Mouse (Mus musculus) T-cell, adult 2 months (primary cell): ENCODE results near the gene Ppt2.

Source experiments
- DNase-seq: peaks from one replicate; pipeline ENCODE4 v3.0.0; 2022; ENCODE audit warnings: low spot score

The Ppt2 gene

GRCm38 (mm10) chr17:34586796-34587422 lies 41.4 kb downstream of the Ppt2 start:
- DNase-seq: peak; percentile 63

GRCm38 (mm10) chr17:34585877-34586771 lies 42.2 kb downstream of the Ppt2 start:
- DNase-seq: no peak

- no peak for DNase-seq
Measured at GRCm38 (mm10) chr17:34585121-34585520, 43.2 kb downstream of the Ppt2 start.

GRCm38 (mm10) chr17:34583819-34584218 lies 44.5 kb downstream of the Ppt2 start:
- no peak for DNase-seq

GRCm38 (mm10) chr17:34583397-34583796 lies 44.9 kb downstream of the Ppt2 start:
- no peak for DNase-seq

GRCm38 (mm10) chr17:34582528-34582927 lies 45.8 kb downstream of the Ppt2 start:
- DNase-seq: no peak

- no peak for DNase-seq
Measured at GRCm38 (mm10) chr17:34578070-34578469, 50.2 kb downstream of the Ppt2 start.

- DNase-seq: no peak
Measured at GRCm38 (mm10) chr17:34576577-34576976, 51.7 kb downstream of the Ppt2 start.

- DNase-seq: no peak
Measured at GRCm38 (mm10) chr17:34572361-34572760, 55.9 kb downstream of the Ppt2 start.

- peak; percentile 49 for DNase-seq
Measured at GRCm38 (mm10) chr17:34571875-34572274, 56.4 kb downstream of the Ppt2 start.

GRCm38 (mm10) chr17:34569919-34570318 lies 58.4 kb downstream of the Ppt2 start:
- no peak for DNase-seq

- no peak for DNase-seq
Measured at GRCm38 (mm10) chr17:34568421-34568820, 59.9 kb downstream of the Ppt2 start.

- no peak for DNase-seq
Measured at GRCm38 (mm10) chr17:34567311-34567710, 61.0 kb downstream of the Ppt2 start.
